Mouse (Mus musculus): ENCODE results near the gene Prss38.

DNA sequence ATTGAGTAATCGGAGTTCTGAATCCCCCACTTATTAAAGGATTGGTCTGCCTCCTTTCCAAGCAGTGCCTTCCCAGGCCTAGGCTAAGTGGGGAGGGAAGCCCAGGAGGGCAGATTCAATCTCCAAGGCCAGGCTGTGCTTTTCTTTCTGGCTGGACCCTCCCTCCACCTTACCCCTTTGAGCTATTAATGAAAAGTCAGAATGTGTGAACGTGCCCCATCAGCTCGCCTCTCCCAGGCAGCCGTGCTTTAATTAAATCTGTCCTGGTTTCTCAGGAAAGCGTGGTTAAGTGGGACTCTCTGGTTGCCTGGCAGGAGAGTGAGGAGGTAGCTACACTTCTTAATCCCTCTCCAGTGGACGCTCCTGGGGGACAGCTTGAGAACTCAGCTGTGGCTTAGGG is 45.8 kb downstream of the Prss38 start:
- TF ChIP-seq CTCF (IDR thresholded peaks at IDR 0.05; ENCODE audit: low read depth) (no peak), EP300 (optimal IDR thresholded peaks at IDR 0.05) (no peak)
